Mouse (Mus musculus): Measurements from ENCODE around the gene Supt5. TPM values are rescaled to one million over a fixed set of nuclear protein-coding genes. Genes with fewer than 3 reads are reported as not detected.

The Supt5 gene
- total and polyA plus RNA-seq, 3 experiments = 66.0 to 448 (median 156) TPM

DNA sequence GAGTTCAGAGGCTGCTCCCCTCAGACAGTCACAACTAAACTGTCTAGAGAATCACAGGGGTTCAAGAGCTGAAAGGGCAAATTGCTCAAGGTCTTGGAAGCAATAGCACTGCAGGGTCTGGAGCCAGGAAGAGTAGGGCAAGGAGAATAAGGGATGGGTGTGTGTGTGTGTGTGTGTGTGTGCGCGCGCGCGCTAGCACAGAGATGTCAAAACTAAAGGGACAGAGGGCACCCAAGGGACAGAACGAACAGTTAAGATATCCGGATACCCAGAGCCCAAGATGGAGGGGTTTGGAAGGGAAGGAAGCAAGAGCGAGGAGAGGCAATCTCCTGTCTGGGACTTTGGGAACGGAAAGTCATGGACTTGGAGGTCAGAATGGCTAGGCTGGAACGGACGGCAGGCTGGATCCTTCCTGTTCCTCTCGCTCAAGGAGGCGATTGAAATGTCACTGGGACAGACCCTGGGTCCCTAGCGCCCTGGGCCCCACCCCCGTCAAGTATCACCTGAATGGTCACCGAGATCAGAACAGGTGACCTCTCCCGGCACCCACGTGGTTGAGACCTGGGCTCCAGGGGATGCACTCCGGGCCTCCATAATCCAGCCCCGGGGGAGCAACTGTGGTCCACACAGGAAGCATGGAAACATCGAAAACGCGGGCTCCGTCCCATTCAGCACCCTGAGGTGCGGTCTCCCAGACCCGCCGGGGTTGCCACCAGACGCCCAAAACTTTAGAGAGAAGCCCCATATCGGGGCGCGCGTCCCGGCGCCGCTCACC is 27.2 kb downstream of the Supt5 start:
- Histone ChIP-seq H3K36me3 (ENCODE audit: control insufficient read depth in 1 of 2, insufficient read depth in 2 of 2, low read length in 2 of 2) (peaks cover 1 to 5% of the 10 kb centered on the region in 2 experiments; a peak in 3 of 4 replicates), H3K4me1 (ENCODE audit: control insufficient read depth in 1 of 2, insufficient read depth in 2 of 2, low read length in 2 of 2) (no peaks in the 10 kb centered on the region), H3K27ac (ENCODE audit: control insufficient read depth, low read depth, low read length) (peak overlapping the region; percentile 17), H3K79me2 (ENCODE audit: control insufficient read depth, insufficient read depth, low read length, poor library complexity) (peaks cover 11% of the 10 kb centered on the region), H3K4me3 (ENCODE audit: control insufficient read depth in 1 of 2, insufficient read depth in 1 of 2, low read depth in 2 of 2, low read length in 2 of 2) (peak overlapping the region; percentile 68 to 70), H3K27me3 (ENCODE audit: control insufficient read depth in 1 of 2, insufficient read depth in 2 of 2, low read length in 2 of 2) (no peaks in the 10 kb centered on the region), H3K9me3 (replicated peaks; ENCODE audit: insufficient read depth, low read length) (no peaks in the 10 kb centered on the region), H3K9ac (ENCODE audit: control insufficient read depth, low read depth, low read length, poor library complexity, severe bottlenecking) (peak overlapping the region; percentile 87)
- DNase-seq (ENCODE audit: low read depth, low spot score) = no peak
- TF ChIP-seq TBP (IDR thresholded peaks at IDR 0.05; ENCODE audit: low read depth, low read length) (no peak), MYC (IDR thresholded peaks at IDR 0.05; ENCODE audit: low read depth, low read length) (peak; percentile 2; the same call in 1 of the 2 replicates), MAX (IDR thresholded peaks at IDR 0.05; ENCODE audit: low read length) (peak; percentile 76; the same call in 1 of the 2 replicates), MAZ (IDR thresholded peaks at IDR 0.05; ENCODE audit: low read depth, low read length) (0 out of 2 replicates have a peak, but pooled peaks have one; percentile 43)

DNA sequence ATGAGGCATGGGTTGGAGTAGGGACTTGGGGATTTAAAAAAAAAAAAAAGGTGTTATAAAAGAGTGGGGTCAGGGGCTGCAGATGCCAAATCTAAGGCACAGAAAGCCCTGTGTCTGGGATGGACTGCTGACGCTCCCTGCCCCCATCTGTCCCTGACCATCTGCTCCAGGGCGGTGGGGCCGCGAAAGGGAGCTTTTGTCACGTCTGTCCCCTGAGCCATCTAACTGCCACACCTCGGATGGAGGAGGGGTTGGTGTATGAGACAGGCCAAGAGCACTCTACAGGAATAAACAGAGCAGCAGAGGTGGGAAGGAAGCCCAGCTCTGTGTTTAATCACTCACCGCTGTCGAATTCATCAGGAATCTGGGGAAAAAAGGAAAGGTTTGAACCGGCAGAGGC is 28.8 kb downstream of the Supt5 start:
- DNase-seq (ENCODE audit: low read depth, low spot score) = no peak
- H3K4me1 ChIP-seq (ENCODE audit: control insufficient read depth in 1 of 2, insufficient read depth in 2 of 2, low read length in 2 of 2) = no peaks in the 10 kb centered on the region
- no peak overlapping the region for H3K4me3 ChIP-seq (ENCODE audit: control insufficient read depth in 1 of 2, insufficient read depth in 1 of 2, low read depth in 2 of 2, low read length in 2 of 2)
- H3K36me3 ChIP-seq (ENCODE audit: control insufficient read depth in 1 of 2, insufficient read depth in 2 of 2, low read length in 2 of 2) = peaks cover 1 to 5% of the 10 kb centered on the region in 2 experiments; a peak in 3 of 4 replicates
- H3K9me3 ChIP-seq (replicated peaks; ENCODE audit: insufficient read depth, low read length) = no peaks in the 10 kb centered on the region
- no peak overlapping the region for H3K9ac ChIP-seq (ENCODE audit: control insufficient read depth, low read depth, low read length, poor library complexity, severe bottlenecking)
- H3K27ac ChIP-seq (ENCODE audit: control insufficient read depth, low read depth, low read length) = no peak overlapping the region
- no peaks in the 10 kb centered on the region for H3K27me3 ChIP-seq (ENCODE audit: control insufficient read depth in 1 of 2, insufficient read depth in 2 of 2, low read length in 2 of 2)
- TF ChIP-seq TAL1 (IDR thresholded peaks at IDR 0.05; ENCODE audit: low read length) (no peak), MAZ (IDR thresholded peaks at IDR 0.05; ENCODE audit: low read depth, low read length) (no peak), TBP (IDR thresholded peaks at IDR 0.05; ENCODE audit: low read depth, low read length) (no peak), USF1 (IDR thresholded peaks at IDR 0.05; ENCODE audit: low read depth, low read length) (no peak), ZKSCAN1 (IDR thresholded peaks at IDR 0.05; ENCODE audit: low read depth, low read length) (no peak), UBTF (IDR thresholded peaks at IDR 0.05; ENCODE audit: borderline replicate concordance, insufficient read depth, low read depth, low read length) (no peak), MEF2A (IDR thresholded peaks at IDR 0.05; ENCODE audit: extremely low read depth, insufficient replicate concordance, low read depth, low read length, poor library complexity, severe bottlenecking) (no peak), ETS1 (IDR thresholded peaks at IDR 0.05; ENCODE audit: low read depth, low read length) (no peak), POLR2AphosphoS2 (IDR thresholded peaks at IDR 0.05; ENCODE audit: low read length) (no peak), SMC3 (IDR thresholded peaks at IDR 0.05; ENCODE audit: low read depth, low read length) (no peak), E2F4 (IDR thresholded peaks at IDR 0.05; ENCODE audit: borderline replicate concordance, low read depth, low read length) (no peak), CTCF (IDR thresholded peaks at IDR 0.05 in 2 of 3, conservative IDR thresholded peaks at IDR 0.05 in 1 of 3; ENCODE audit: control insufficient read depth in 1 of 3, insufficient read depth in 1 of 3, low read depth in 2 of 3, low read length in 3 of 3, poor library complexity in 1 of 3, severe bottlenecking in 1 of 3) (no peak), CHD1 (IDR thresholded peaks at IDR 0.05; ENCODE audit: low read depth, low read length) (no peak), ELF1 (IDR thresholded peaks at IDR 0.05; ENCODE audit: low read depth, low read length) (no peak), MAX (IDR thresholded peaks at IDR 0.05; ENCODE audit: low read length) (no peak), TCF12 (IDR thresholded peaks at IDR 0.05; ENCODE audit: low read depth, low read length) (no peak), CHD2 (IDR thresholded peaks at IDR 0.05; ENCODE audit: low read length) (no peak), KAT2A (conservative IDR thresholded peaks at IDR 0.05; ENCODE audit: low read depth, low read length) (no peak), HCFC1 (IDR thresholded peaks at IDR 0.05; ENCODE audit: low read depth, low read length) (no peak)
- H3K79me2 ChIP-seq (ENCODE audit: control insufficient read depth, insufficient read depth, low read length, poor library complexity) = peaks cover 11% of the 10 kb centered on the region

All from MEL (cell line).